Mouse (Mus musculus) ES-E14 (cell line): ENCODE measurements around the gene Mre11a. TPM values are rescaled to one million over a fixed set of nuclear protein-coding genes. Genes with fewer than 3 reads are reported as not detected.

ENCODE experiments used
- DNase-seq: peaks from one replicate; pipeline ENCODE4 v3.0.0-alpha.2; 2013; ENCODE audit warnings: low read depth, low spot score
- H3K27ac ChIP-seq: 2 replicates; pipeline ENCODE4 v1.5.1; 2012; ENCODE audit warnings: low read depth, mild to moderate bottlenecking, low read length, moderate library complexity, mixed read lengths; ENCODE audit not compliant: poor library complexity, insufficient read depth, severe bottlenecking
- H3K36me3 ChIP-seq: 2 replicates; pipeline ENCODE4 v1.6.1; 2012; ENCODE audit warnings: mild to moderate bottlenecking, low read length, moderate library complexity, mixed read lengths; ENCODE audit not compliant: control insufficient read depth, poor library complexity, insufficient read depth, severe bottlenecking
- H3K4me1 ChIP-seq, 2 experiments: fragments of 150-350 bp in 1 of 2; sonication (generic) in 1 of 2; 2 replicates each; pipeline ENCODE4 v1.6.1; 2012; ENCODE audit warnings: low read length in 2 of 2, mild to moderate bottlenecking in 1 of 2, mixed read lengths in 1 of 2; ENCODE audit not compliant: control insufficient read depth in 2 of 2, insufficient read depth in 2 of 2, poor library complexity in 1 of 2
- H3K4me3 ChIP-seq, 2 experiments: fragments of 150-350 bp in 1 of 2; sonication (generic) in 1 of 2; 2 replicates each; pipeline ENCODE4 v1.5.1; 2012; ENCODE audit warnings: low read length in 2 of 2, low read depth in 1 of 2, mild to moderate bottlenecking in 1 of 2, mixed read lengths in 1 of 2; ENCODE audit not compliant: insufficient read depth in 1 of 2, poor library complexity in 1 of 2, severe bottlenecking in 1 of 2
- H3K9ac ChIP-seq: 2 replicates; pipeline ENCODE4 v1.6.1; 2012; ENCODE audit warnings: low read depth, mild to moderate bottlenecking, low read length, mixed read lengths; ENCODE audit not compliant: poor library complexity, insufficient read depth, severe bottlenecking
- H3K9me3 ChIP-seq: fragments of 150-350 bp; sonication (generic); 2 replicates; pipeline ENCODE4 v1.6.1; 2012; ENCODE audit warnings: low read depth, mild to moderate bottlenecking, low read length; ENCODE audit not compliant: control insufficient read depth, insufficient read depth
- CHD2 ChIP-seq: IDR thresholded peaks from 2 replicates; pipeline ENCODE4 v1.6.1; 2014; ENCODE audit warnings: mild to moderate bottlenecking, low read depth, low read length, inconsistent platforms
- HCFC1 ChIP-seq: IDR thresholded peaks from 2 replicates; pipeline ENCODE4 v1.6.1; 2012; ENCODE audit warnings: low read length, inconsistent platforms, borderline replicate concordance; ENCODE audit not compliant: insufficient read depth
- MAFK ChIP-seq: IDR thresholded peaks from 2 replicates; pipeline ENCODE4 v1.6.1; 2014; ENCODE audit warnings: mild to moderate bottlenecking, low read depth, low read length, inconsistent platforms; ENCODE audit not compliant: insufficient read depth
- ZC3H11A ChIP-seq: IDR thresholded peaks from 2 replicates; pipeline ENCODE4 v1.6.1; 2012; ENCODE audit warnings: low read depth, mild to moderate bottlenecking, inconsistent platforms, low read length, borderline replicate concordance
- ZNF384 ChIP-seq: IDR thresholded peaks from 2 replicates; pipeline ENCODE4 v1.6.1; 2012; ENCODE audit warnings: low read depth, low read length, inconsistent platforms
- in situ Hi-C, 2 experiments: fragments of 600-800 bp; cut with MboI; formaldehyde crosslinking; loops; one replicate each; pipeline ENCODE4 v1.15.1; 2025; ENCODE audit warnings: low sequenced_read_pairs in 2 of 2, inconsistent platforms in 1 of 2; ENCODE audit not compliant: unreplicated experiment in 2 of 2
- total RNA-seq: library from RNA; depleted of rRNA; stranded (reverse); fragments of 300-350 nt; gene quantifications from 2 replicates; pipeline ENCODE4 v1.2.3, GENCODE M21; 2012

Gene Mre11a
- total RNA-seq, 1 experiment = 46.0 TPM

- no peak for DNase-seq
- no peak overlapping the region for H3K9ac ChIP-seq
- no peak for TF ChIP-seq ZNF384
- TF ChIP-seq ZC3H11A = no peak
- TF ChIP-seq MAFK = no peak
- TF ChIP-seq CHD2 = no peak
- TF ChIP-seq HCFC1 = no peak
- no peak overlapping the region for H3K4me3 ChIP-seq
- H3K27ac ChIP-seq = no peak overlapping the region
- peaks cover 0 to 7% of the 10 kb centered on the region in 2 experiments; a peak in 1 of 4 replicates for H3K4me1 ChIP-seq
- no peaks in the 10 kb centered on the region for H3K36me3 ChIP-seq
- in situ Hi-C loops = no loop called here
- no peaks in the 10 kb centered on the region for H3K9me3 ChIP-seq
Observed at GRCm38 (mm10) chr9:14754469-14754868, 30.0 kb upstream of the Mre11a start.

DNA sequence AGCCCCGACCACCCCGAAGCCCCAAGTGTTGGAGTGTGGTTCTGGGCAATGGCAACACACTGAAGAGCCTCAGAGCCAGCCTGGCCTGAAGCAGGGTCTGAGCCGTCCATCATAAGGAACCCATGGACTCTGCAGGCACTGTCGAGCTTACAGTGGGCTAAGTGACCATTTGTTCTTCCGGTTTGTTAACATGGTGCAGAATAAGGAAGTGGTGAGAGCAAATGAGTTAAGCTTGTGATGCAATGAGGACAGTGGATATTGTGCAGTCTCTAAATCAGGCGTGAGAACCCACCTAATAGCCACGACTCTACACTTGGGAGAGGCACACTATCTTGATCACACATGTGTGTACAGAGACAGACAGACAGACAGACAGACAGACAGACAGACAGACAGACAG, 25.9 kb upstream of the Mre11a start:
- DNase-seq = no peak
- in situ Hi-C loops = no loop called here
- Histone ChIP-seq H3K36me3 (no peaks in the 10 kb centered on the region), H3K27ac (no peak overlapping the region), H3K4me3 (no peak overlapping the region), H3K4me1 (no peaks in the 10 kb centered on the region), H3K9ac (no peak overlapping the region), H3K9me3 (no peaks in the 10 kb centered on the region)
- no peak for TF ChIP-seq ZNF384
- no peak for TF ChIP-seq CHD2
- no peak for TF ChIP-seq ZC3H11A
- no peak for TF ChIP-seq HCFC1
- no peak for TF ChIP-seq MAFK

GRCm38 (mm10) chr9:14759261-14759660, 25.2 kb upstream of the Mre11a start:
- TF ChIP-seq CHD2 = no peak
- TF ChIP-seq MAFK = no peak
- no peak for TF ChIP-seq HCFC1
- TF ChIP-seq ZNF384 = no peak
- Histone ChIP-seq H3K4me3 (no peak overlapping the region), H3K9ac (no peak overlapping the region), H3K27ac (no peak overlapping the region), H3K9me3 (no peaks in the 10 kb centered on the region), H3K36me3 (no peaks in the 10 kb centered on the region), H3K4me1 (no peaks in the 10 kb centered on the region)
- no peak for DNase-seq
- in situ Hi-C loops = no loop called here

GRCm38 (mm10) chr9:14764765-14765164, 19.7 kb upstream of the Mre11a start:
- Histone ChIP-seq H3K4me1 (no peaks in the 10 kb centered on the region), H3K27ac (no peak overlapping the region), H3K36me3 (no peaks in the 10 kb centered on the region), H3K4me3 (no peak overlapping the region), H3K9me3 (no peaks in the 10 kb centered on the region), H3K9ac (no peak overlapping the region)
- TF ChIP-seq ZNF384 (no peak), CHD2 (no peak), ZC3H11A (peak; percentile 42; the same call in 1 of the 2 replicates)
- in situ Hi-C loops = no loop called here
- DNase-seq = no peak

DNA sequence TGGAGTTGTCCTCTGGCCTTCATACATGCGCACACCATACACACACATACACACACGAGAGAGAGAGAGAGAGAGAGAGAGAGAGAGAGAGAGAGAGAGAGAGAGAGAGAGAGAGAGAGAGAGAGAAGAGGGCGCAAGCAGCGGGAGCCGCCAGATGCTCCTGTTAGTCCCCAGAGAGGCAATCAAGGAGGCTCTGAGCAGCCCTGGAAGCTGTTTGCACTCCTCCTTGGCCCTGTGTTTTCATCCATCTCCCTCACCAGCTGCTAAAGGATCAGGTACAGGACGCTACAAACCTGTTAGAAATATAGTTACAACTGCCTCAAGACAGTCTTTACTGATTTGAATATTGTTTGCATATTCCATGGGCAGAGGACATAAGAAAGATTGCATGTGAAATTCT, 14.6 kb upstream of the Mre11a start:
- in situ Hi-C loops = no loop called here
- no peak overlapping the region for H3K27ac ChIP-seq
- no peak overlapping the region for H3K9ac ChIP-seq

More for the DNA sequence above, 14.6 kb upstream of the Mre11a start:
- H3K4me3 ChIP-seq = no peak overlapping the region
- TF ChIP-seq ZC3H11A (no peak), HCFC1 (no peak)
- H3K36me3 ChIP-seq = no peaks in the 10 kb centered on the region
- no peaks in the 10 kb centered on the region; a peak in 1 of 4 replicates for H3K4me1 ChIP-seq
- no peaks in the 10 kb centered on the region for H3K9me3 ChIP-seq
- no peak for DNase-seq
